Mouse (Mus musculus): ENCODE data around the gene Fnip1. TPM values are rescaled to one million over a fixed set of nuclear protein-coding genes. Genes with fewer than 3 reads are reported as not detected.

Fnip1 gene
- polyA plus RNA-seq, 1 experiment from 2014 or later, result 12.9 TPM

DNA sequence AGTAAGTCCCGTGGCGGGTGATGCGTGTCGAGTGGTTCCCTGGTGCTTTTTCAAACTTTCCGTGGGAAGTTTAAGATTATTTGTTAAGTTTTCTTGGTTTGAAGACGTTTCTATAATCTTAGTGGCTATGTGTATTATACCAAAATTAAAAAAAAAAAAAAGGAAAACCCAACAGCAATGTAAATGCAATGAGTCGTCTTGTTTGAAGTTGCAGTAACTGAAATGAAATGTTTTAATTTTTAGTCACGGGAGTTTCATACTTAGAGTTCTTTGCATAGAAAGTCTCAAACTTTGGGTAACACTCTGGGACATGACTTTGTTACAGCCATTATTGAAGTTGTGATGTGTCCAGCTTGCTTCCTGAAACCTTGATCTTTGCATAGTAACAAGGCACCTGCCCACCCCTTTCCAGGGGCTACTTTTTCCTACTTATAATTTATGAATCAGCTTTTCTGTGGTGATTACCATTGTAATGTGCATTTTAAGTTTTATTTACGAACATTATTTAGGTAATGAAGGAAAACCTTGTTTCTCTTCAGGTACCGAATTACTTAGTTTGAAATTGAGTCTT lies 85.5 kb downstream of the Fnip1 start:
- Histone ChIP-seq H3K9ac (ENCODE audit: low read length) (peak overlapping the region; percentile 91), H3K27me3 (ENCODE audit: control insufficient read depth, insufficient read depth, low read length) (no peaks in the 10 kb centered on the region), H3K36me3 (ENCODE audit: control insufficient read depth, insufficient read depth, low read length) (no peaks in the 10 kb centered on the region), H3K27ac (ENCODE audit: low read depth, low read length) (no peak overlapping the region; the same call in 1 of the 2 replicates), H3K9me3 (ENCODE audit: control insufficient read depth, low read length) (no peaks in the 10 kb centered on the region), H3K4me3 (ENCODE audit: low read depth, low read length) (peak overlapping the region; percentile 91), H3K4me2 (ENCODE audit: low read depth) (peak overlapping the region; percentile 62), H3K4me1 (ENCODE audit: control insufficient read depth, insufficient read depth, low read length) (peaks cover 9% of the 10 kb centered on the region; the same call in 1 of the 2 replicates)
- DNase-seq (ENCODE audit: low spot score) (no peak), ATAC-seq (ENCODE audit: insufficient read depth, low FRiP score, low TSS enrichment) (no peak)
- 18% methylated on average over 10 of the region's 10 CpGs for WGBS

DNA sequence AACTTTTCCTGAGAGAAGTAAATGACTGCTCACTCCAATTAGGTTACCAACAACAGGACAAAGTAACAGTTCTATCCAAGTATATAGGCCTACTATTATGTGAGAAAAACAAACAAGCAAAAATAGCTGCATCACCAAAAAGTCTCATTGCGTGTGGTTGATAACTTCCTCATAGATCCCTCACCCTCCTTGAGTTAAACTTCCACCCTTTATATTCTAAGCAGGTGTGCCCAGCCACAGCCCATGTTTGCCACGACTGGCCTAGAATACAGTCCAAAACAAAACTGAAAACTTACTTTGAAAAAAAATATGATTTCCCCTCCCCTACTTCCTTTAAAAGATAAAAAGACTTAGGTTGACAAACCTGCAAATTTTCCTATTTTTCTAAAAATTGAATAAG lies 90.0 kb downstream of the Fnip1 start:
- ATAC-seq (ENCODE audit: insufficient read depth, low FRiP score, low TSS enrichment), result no peak
- H3K4me2 ChIP-seq (ENCODE audit: low read depth), result no peak overlapping the region
- 93% methylated on average over 2 of the region's 2 CpGs for WGBS

DNA sequence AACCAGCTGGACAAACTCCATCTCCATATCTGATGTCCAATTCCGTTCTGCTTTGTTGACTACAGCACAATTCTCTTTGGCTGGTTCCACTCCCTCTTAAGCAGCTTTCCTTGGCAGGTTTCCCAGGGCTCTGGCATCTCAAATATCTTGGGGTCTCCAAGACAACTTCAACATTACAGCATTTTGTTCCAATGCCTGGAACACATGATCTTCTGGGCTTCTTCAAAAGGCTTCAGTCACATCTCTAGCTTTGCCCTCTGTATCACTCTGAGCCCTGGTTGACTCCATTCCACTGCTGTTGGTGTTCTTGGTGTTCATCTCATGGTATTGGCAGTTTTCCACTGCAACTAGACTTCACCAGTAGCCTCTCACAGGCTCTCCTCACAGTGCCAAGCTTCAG lies 92.4 kb downstream of the Fnip1 start:
- Histone ChIP-seq H3K4me1 (ENCODE audit: control insufficient read depth, insufficient read depth, low read length) (no peaks in the 10 kb centered on the region), H3K9ac (ENCODE audit: low read length) (no peak overlapping the region), H3K4me3 (ENCODE audit: low read depth, low read length) (no peak overlapping the region), H3K27me3 (ENCODE audit: control insufficient read depth, insufficient read depth, low read length) (no peaks in the 10 kb centered on the region), H3K27ac (ENCODE audit: low read depth, low read length) (no peak overlapping the region), H3K36me3 (ENCODE audit: control insufficient read depth, insufficient read depth, low read length) (no peaks in the 10 kb centered on the region), H3K9me3 (ENCODE audit: control insufficient read depth, low read length) (no peaks in the 10 kb centered on the region), H3K4me2 (ENCODE audit: low read depth) (no peak overlapping the region)
- ATAC-seq (ENCODE audit: insufficient read depth, low FRiP score, low TSS enrichment) (no peak), DNase-seq (ENCODE audit: low spot score) (no peak)
- 91% methylated on average over 1 of the region's 1 CpGs for WGBS

More for the DNA sequence above, 90.0 kb downstream of the Fnip1 start:
- H3K4me3 ChIP-seq (ENCODE audit: low read depth, low read length), result no peak overlapping the region
- DNase-seq (ENCODE audit: low spot score), result no peak
- H3K27ac ChIP-seq (ENCODE audit: low read depth, low read length), result no peak overlapping the region
- H3K36me3 ChIP-seq (ENCODE audit: control insufficient read depth, insufficient read depth, low read length), result no peaks in the 10 kb centered on the region
- no peaks in the 10 kb centered on the region for H3K9me3 ChIP-seq (ENCODE audit: control insufficient read depth, low read length)
- H3K27me3 ChIP-seq (ENCODE audit: control insufficient read depth, insufficient read depth, low read length), result no peaks in the 10 kb centered on the region
- H3K4me1 ChIP-seq (ENCODE audit: control insufficient read depth, insufficient read depth, low read length), result peaks cover 9% of the 10 kb centered on the region; the same call in 1 of the 2 replicates
- no peak overlapping the region for H3K9ac ChIP-seq (ENCODE audit: low read length)

DNA sequence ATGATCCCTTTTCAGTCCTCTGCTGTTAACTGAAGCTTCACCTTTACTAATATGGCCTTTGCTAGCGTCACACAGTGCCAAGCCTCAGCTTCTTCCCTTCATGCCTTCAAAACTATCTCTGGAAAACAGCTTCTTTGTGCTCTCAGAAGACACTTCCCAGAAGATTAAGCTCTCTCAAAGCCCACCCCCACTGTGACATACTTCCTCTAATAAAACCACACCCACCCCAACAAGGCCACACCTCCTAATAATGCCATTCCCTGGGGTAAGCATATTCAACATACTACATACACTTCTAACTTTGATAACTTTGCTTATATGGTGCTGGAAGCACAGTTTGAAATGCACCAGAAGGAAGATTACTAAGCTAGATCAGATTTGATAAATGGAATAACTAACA lies 92.9 kb downstream of the Fnip1 start:
- H3K27me3 ChIP-seq (ENCODE audit: control insufficient read depth, insufficient read depth, low read length), result no peaks in the 10 kb centered on the region
- 96% methylated on average over 1 of the region's 1 CpGs for WGBS
- no peak overlapping the region for H3K27ac ChIP-seq (ENCODE audit: low read depth, low read length)
- DNase-seq (ENCODE audit: low spot score), result no peak
- no peaks in the 10 kb centered on the region for H3K9me3 ChIP-seq (ENCODE audit: control insufficient read depth, low read length)
- no peak overlapping the region for H3K9ac ChIP-seq (ENCODE audit: low read length)
- H3K4me3 ChIP-seq (ENCODE audit: low read depth, low read length), result no peak overlapping the region
- H3K36me3 ChIP-seq (ENCODE audit: control insufficient read depth, insufficient read depth, low read length), result no peaks in the 10 kb centered on the region
- ATAC-seq (ENCODE audit: insufficient read depth, low FRiP score, low TSS enrichment), result no peak
- H3K4me1 ChIP-seq (ENCODE audit: control insufficient read depth, insufficient read depth, low read length), result no peaks in the 10 kb centered on the region
- H3K4me2 ChIP-seq (ENCODE audit: low read depth), result no peak overlapping the region

DNA sequence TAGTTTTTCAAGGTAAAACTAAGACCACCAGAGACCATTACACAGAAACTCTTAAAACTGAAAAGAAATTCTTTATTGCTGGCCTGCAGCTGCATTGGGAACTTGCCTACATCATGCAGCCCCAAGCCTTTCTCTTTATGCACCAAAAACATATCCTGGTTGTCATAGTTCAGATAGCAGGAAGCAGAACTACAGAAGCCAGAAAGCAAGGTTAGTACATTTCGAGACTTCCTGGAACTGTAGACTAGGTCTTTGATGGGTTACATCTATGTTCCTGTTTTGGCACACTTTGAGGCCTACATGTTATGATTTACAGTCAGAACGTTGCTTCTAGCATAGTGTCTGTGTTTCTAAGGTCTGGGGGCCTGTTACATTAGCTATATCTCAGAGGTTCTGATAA lies 95.8 kb downstream of the Fnip1 start:
- DNase-seq (ENCODE audit: low spot score) (no peak), ATAC-seq (ENCODE audit: insufficient read depth, low FRiP score, low TSS enrichment) (no peak)
- Histone ChIP-seq H3K4me1 (ENCODE audit: control insufficient read depth, insufficient read depth, low read length) (no peaks in the 10 kb centered on the region), H3K9ac (ENCODE audit: low read length) (no peak overlapping the region), H3K4me3 (ENCODE audit: low read depth, low read length) (no peak overlapping the region), H3K27me3 (ENCODE audit: control insufficient read depth, insufficient read depth, low read length) (no peaks in the 10 kb centered on the region), H3K4me2 (ENCODE audit: low read depth) (no peak overlapping the region), H3K9me3 (ENCODE audit: control insufficient read depth, low read length) (no peaks in the 10 kb centered on the region), H3K36me3 (ENCODE audit: control insufficient read depth, insufficient read depth, low read length) (no peaks in the 10 kb centered on the region), H3K27ac (ENCODE audit: low read depth, low read length) (no peak overlapping the region)
- WGBS, result 92% methylated on average over 2 of the region's 2 CpGs

DNA sequence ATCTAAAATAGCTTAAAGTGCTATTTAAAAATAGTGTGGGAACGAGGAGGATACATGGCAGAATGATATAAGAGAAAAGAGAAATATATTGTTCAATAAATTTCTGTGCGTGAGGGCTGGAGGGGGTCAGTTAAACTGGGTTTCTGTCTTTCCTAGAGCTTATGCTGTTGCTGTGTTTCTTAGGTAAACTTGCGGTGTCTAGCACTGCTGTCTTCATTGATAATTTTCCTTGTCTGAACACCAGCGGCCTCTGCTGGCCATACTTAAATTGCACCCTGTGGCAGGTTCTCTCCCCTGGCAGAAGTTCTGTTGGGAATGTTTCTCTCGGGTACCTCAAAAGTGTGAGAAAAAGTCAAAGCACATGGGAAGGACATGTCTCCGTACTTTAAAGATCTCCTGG lies 96.9 kb downstream of the Fnip1 start:
- ATAC-seq (ENCODE audit: insufficient read depth, low FRiP score, low TSS enrichment) (no peak), DNase-seq (ENCODE audit: low spot score) (peak; percentile 65)
- no peaks in the 10 kb centered on the region for H3K36me3 ChIP-seq (ENCODE audit: control insufficient read depth, insufficient read depth, low read length)
- no peak overlapping the region for H3K27ac ChIP-seq (ENCODE audit: low read depth, low read length)
- no peak overlapping the region for H3K9ac ChIP-seq (ENCODE audit: low read length)
- H3K27me3 ChIP-seq (ENCODE audit: control insufficient read depth, insufficient read depth, low read length), result no peaks in the 10 kb centered on the region
- WGBS, result 59% methylated on average over 6 of the region's 6 CpGs
- H3K4me3 ChIP-seq (ENCODE audit: low read depth, low read length), result no peak overlapping the region
- no peaks in the 10 kb centered on the region for H3K9me3 ChIP-seq (ENCODE audit: control insufficient read depth, low read length)
- no peaks in the 10 kb centered on the region for H3K4me1 ChIP-seq (ENCODE audit: control insufficient read depth, insufficient read depth, low read length)
- H3K4me2 ChIP-seq (ENCODE audit: low read depth), result no peak overlapping the region

DNA sequence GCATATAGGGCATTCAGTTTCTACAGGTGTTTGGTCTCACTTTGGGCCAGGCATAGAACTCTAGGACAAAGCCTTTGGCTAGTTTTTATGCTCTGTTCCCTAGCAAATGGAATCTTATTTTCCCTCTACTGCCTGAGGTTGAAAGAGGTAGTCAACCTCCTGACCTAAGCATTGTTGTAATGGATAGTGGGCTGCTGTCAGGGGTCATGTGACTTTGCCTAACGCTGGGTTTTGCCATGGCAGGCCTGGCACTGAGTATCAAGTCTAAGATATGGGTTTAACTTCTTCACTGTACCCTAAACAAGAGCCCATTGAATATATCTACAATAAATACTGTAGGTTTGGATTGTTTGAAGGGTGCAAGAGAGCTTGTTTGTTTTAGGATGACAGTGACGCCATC lies 101.0 kb downstream of the Fnip1 start:
- H3K4me3 ChIP-seq (ENCODE audit: low read depth, low read length), result no peak overlapping the region
- 73% methylated on average over 2 of the region's 2 CpGs for WGBS

DNA sequence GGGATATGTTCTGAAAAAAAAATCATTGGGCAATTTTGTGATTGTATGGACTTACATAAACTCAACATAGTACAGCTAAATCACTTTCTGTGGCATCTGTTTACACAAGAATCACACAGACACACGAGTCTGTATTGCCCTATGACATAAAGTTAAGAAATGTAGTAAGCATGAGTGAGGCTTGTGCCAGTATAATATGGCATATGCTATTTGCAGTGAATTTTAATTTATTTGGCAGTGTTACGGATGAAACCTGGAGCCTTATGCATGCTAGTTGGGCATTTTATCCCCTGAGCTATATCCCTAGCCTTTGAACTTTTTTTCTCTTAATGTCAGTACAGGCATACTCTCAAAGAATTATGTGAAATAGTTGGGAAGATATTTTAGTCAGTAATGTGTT lies 101.5 kb downstream of the Fnip1 start:
- H3K4me2 ChIP-seq (ENCODE audit: low read depth), result no peak overlapping the region
- H3K27ac ChIP-seq (ENCODE audit: low read depth, low read length), result no peak overlapping the region
- H3K4me3 ChIP-seq (ENCODE audit: low read depth, low read length), result no peak overlapping the region
- ATAC-seq (ENCODE audit: insufficient read depth, low FRiP score, low TSS enrichment) (no peak), DNase-seq (ENCODE audit: low spot score) (no peak)
- H3K27me3 ChIP-seq (ENCODE audit: control insufficient read depth, insufficient read depth, low read length), result no peaks in the 10 kb centered on the region
- WGBS, result 82% methylated on average over 2 of the region's 2 CpGs
- H3K9me3 ChIP-seq (ENCODE audit: control insufficient read depth, low read length), result no peaks in the 10 kb centered on the region
- H3K36me3 ChIP-seq (ENCODE audit: control insufficient read depth, insufficient read depth, low read length), result no peaks in the 10 kb centered on the region
- no peak overlapping the region for H3K9ac ChIP-seq (ENCODE audit: low read length)
- H3K4me1 ChIP-seq (ENCODE audit: control insufficient read depth, insufficient read depth, low read length), result no peaks in the 10 kb centered on the region

More for the DNA sequence above, 101.0 kb downstream of the Fnip1 start:
- Histone ChIP-seq H3K4me2 (ENCODE audit: low read depth) (no peak overlapping the region), H3K27ac (ENCODE audit: low read depth, low read length) (no peak overlapping the region), H3K36me3 (ENCODE audit: control insufficient read depth, insufficient read depth, low read length) (no peaks in the 10 kb centered on the region), H3K4me1 (ENCODE audit: control insufficient read depth, insufficient read depth, low read length) (no peaks in the 10 kb centered on the region), H3K27me3 (ENCODE audit: control insufficient read depth, insufficient read depth, low read length) (no peaks in the 10 kb centered on the region), H3K9ac (ENCODE audit: low read length) (no peak overlapping the region), H3K9me3 (ENCODE audit: control insufficient read depth, low read length) (no peaks in the 10 kb centered on the region)
- DNase-seq (ENCODE audit: low spot score), result no peak
- ATAC-seq (ENCODE audit: insufficient read depth, low FRiP score, low TSS enrichment), result no peak

DNA sequence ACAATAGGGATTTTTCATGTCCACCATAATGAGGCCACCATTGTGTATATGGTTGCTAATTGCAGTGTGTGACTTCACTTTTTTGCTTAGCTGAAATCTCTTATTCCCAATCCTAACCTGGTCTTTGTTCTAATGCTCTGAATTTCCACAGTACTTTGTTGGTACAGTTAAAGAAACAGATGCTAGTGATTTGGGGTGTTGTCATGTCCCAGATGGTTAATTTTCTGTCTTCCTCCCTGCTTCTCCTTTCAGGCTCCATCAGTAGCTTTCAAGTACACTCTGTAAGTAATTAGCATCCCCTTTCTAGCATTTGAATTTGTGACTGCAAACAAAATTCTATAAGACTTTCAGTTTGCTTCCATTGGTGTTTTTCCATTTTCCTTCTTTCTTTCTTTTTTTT lies 102.3 kb downstream of the Fnip1 start:
- no peak overlapping the region for H3K27ac ChIP-seq (ENCODE audit: low read depth, low read length)
- DNase-seq (ENCODE audit: low spot score), result no peak

More for the DNA sequence above, 102.3 kb downstream of the Fnip1 start:
- Histone ChIP-seq H3K4me3 (ENCODE audit: low read depth, low read length) (no peak overlapping the region), H3K9ac (ENCODE audit: low read length) (no peak overlapping the region), H3K27me3 (ENCODE audit: control insufficient read depth, insufficient read depth, low read length) (no peaks in the 10 kb centered on the region), H3K36me3 (ENCODE audit: control insufficient read depth, insufficient read depth, low read length) (no peaks in the 10 kb centered on the region), H3K9me3 (ENCODE audit: control insufficient read depth, low read length) (no peaks in the 10 kb centered on the region), H3K4me2 (ENCODE audit: low read depth) (no peak overlapping the region), H3K4me1 (ENCODE audit: control insufficient read depth, insufficient read depth, low read length) (no peaks in the 10 kb centered on the region)
- no peak for ATAC-seq (ENCODE audit: insufficient read depth, low FRiP score, low TSS enrichment)
